Mouse (Mus musculus) heart, adult 8-10 months (tissue): Measurements from ENCODE around the gene Olfr1328. TPM values are rescaled to one million over a fixed set of nuclear protein-coding genes. Genes with fewer than 3 reads are reported as not detected.
A peak's percentile ranks its signal among the peaks of the same experiment; 100 is the strongest.
"Not testable (repeated sequence)": the region's sequence is repeated elsewhere in the genome, so short reads cannot be mapped to it uniquely, and the experiment has no call there.

ENCODE experiments used
- DNase-seq: peaks from one replicate; pipeline ENCODE4 v3.0.0; 2022; ENCODE audit warnings: low spot score
- total RNA-seq, 4 experiments: library from RNA; stranded (reverse); gene quantifications; 2 replicates each; pipeline ENCODE4 v1.2.4; 2022

Olfr1328 gene
- not detected for total RNA-seq

DNA sequence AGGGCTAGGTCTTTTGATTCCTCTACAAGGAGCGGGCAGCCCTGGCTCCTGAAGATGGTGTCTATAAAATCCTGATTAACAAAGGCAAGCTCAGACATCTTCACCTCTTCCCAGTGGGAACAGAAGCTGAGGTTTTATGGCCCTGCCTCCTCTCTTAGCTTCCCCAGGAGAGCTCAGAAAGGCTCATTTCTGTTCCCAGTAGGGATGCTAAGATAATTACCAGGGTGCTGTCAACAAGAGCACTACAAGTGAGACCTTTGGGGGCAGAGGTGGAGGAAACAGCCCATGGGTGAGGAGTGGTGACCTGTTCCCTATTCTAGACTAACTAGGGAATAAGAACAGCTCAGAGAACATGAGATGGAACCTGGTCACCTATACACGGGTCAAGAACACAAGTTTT is at the start of gene Olfr1328:
Olfr1328 (minus strand) TSS at position 101 of the 400 bp plus-strand sequence.
- DNase-seq, result no peak

DNA sequence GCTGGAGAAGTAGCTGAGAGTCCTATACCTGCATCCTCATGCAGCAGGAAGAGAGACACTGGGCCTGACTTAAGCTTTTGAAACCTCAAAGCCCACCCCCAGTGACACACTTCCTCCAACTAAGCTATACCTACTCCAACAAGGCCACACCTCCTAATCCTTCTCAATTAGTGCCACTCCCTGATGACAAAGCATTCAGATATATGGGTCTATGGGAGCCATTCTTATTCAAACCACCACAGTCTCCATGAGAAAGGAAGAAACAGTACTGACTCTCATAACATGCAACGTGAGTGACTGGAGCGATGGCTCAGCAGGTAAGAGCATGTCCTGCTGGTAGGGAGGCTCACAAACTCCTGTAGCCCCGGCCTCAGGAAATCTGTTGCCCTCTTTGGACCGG is 46.9 kb upstream of the Olfr1328 start:
- no peak for DNase-seq

DNA sequence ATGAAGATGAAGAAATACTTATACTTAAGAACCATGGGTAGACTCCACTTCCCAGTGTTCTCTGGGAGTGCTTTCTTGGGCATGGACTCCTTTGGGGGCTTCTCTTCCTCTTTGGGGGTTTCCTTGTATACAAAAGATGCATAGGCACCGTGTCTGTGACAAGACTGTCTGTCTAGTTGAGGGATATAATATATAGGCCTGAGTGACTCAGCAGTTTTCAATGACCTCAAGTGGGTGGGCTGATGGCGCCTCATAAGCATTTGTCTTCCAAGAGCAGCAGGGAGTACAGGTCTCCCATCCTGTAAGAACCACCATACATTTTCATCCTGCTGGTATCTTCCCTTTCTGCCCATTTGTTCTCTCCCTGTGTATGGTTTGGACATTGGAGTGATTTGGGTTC is 34.9 kb upstream of the Olfr1328 start:
- DNase-seq, result no peak

DNA sequence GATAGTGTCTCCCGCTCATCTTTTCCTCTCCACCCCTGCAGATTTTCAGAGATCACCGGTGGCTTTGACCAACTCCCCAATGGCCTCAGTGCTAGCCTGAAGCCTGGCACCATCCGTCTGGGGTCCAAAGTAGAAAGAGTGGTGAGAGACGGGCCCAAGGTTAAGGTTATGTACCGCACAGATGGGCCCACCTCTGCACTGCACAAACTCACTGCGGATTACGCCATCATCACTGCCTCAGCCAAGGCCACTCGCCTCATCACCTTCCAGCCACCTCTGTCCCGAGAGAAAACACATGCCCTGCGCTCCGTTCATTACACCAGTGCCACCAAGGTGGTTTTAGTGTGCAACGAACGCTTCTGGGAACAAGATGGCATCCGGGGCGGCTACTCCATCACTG is 29.3 kb upstream of the Olfr1328 start:
- no peak for DNase-seq

DNA sequence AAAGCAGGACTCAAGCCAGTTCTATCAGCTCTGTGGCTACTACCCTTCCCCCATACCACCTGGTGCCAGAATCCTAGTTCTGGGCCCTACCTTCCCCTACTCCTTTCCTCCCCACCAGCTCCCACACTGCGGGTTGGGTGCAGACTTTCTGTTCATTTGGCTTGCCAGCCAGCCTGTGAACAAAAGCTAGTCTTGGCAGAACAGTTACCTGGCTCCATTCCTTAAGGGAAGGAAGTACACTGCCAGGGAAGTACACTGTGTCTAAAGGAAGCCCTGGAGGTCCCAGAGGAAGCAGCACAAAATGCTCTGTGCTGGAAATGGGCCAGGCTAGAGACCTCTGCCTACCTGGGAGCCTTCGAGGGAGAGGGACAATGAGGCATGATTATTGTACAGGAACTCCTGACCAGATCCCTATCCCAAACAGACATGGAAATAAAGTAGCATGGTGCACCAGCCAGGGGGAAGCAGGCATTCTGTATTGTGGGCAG is 22.8 kb upstream of the Olfr1328 start, which contains the start of gene Lao1:
Lao1 (plus strand) TSS at position 438 of the 488 bp plus-strand sequence.
- peak; percentile 57 for DNase-seq

DNA sequence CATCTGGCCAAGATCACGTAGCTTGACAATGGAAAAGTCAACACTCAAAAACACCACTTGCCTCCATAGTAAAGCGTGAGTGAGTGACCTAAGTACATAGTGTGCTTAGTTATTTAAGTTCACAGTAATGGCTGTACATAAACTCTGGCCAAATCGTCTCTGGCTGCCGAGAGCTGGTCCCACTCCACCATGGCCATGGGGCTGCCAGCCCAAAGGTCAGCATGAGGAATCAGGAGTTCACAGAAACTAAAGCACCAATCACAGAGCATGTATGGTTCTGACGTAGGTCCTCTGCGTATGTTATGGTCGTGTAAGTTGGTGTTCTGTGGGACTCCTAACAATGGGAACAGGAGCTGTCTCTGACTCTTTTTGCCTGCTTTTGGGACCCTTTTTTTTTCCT is 20.4 kb upstream of the Olfr1328 start:
- DNase-seq, result no peak

DNA sequence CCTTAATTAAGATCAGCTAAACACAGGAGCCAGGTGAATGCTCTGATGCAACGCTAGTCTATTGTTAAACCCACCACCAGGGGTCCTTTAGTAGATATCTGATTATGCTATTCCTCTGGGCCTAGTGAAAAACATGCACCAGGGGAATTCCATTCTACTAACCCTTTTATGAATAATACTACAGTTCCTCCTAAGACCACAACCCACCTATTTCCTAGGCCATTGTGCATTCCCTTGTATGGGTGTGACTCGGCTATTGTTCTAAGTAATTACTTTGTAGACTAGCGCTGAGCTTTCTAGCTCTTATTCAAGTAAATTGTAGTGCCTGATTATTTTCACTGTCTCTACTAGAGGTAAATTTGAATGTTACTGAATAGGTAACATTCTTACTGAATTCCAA is 7.1 kb downstream of the Olfr1328 start:
- DNase-seq, result not testable (repeated sequence)

DNA sequence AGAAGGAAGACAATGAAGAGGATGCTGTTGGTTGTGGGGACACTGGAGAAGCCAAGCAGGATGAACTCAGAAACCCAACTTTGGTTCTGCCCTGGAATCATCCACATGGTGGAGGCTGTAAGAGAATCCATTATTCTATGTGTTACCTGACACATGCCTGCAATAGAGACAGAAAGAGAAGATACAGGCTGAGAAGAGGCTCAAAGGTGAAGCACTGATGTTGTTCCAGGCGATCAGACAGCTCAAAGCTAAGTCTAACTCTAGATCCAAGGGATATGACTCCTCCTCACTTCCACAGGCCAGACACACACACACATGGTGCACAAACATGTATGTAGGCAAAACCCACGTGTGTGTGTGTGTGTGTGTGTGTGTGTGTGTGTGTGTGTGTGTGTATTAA is 21.0 kb downstream of the Olfr1328 start, which contains the start of gene Olfr1329:
Olfr1329 (minus strand) TSS at position 101 of the 400 bp plus-strand sequence.
- not testable (repeated sequence) for DNase-seq

DNA sequence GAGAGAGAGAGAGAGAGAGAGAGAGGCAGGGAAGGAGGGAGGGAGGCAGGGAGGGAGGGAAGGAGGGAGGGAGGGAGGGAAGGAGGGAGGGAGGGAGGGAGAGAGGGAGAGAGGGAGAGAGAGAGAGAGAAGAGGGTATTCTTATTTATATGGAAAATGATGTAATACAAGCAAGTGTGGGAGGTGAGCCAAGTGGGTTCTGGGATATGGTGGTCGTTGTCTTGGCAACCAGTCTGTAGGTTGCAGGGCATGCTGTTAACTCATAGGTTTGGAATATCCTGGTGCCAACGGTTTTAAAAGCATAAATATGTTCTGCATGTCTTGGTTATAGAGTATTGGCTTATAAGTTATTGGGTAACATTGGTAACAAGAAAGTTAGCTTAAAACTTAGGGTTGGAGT is 36.4 kb downstream of the Olfr1328 start:
- DNase-seq, result no peak

DNA sequence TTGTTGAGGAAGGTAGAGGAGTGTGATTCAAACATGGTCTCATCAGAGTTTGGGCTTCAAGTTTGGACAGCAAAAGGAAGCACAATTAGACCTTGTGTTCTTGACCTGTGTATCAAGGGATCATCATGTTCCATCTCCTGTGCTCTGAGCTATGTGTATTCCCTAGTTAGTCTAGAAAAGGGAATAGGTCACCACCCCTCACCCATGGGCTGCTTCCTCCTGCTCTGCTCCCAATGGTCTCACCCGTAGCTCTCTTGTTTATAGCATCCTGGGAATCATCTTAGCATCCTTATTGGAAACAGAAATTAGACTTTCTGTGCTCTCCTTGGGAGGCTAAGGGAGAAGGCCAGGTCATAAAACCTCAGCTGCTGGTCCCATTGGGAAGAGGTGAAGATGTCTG is 50.1 kb downstream of the Olfr1328 start, which contains the start of gene Olfr1330:
Olfr1330 (plus strand) TSS at position 301 of the 400 bp plus-strand sequence.
- no peak for DNase-seq

Other genes with a start within 250 kb of the Olfr1328 start
- not detected for gene Olfr1342, start 245.9 kb downstream of the Olfr1328 start, total RNA-seq
- gene Olfr1341, start 235.1 kb downstream of the Olfr1328 start, total RNA-seq, result not detected
- not detected for gene Olfr1340, start 218.5 kb downstream of the Olfr1328 start, total RNA-seq
- not detected for gene Olfr1339, start 206.4 kb downstream of the Olfr1328 start, total RNA-seq
- not detected for gene Olfr1338, start 179.9 kb downstream of the Olfr1328 start, total RNA-seq
- not detected for gene Olfr1337, start 156.0 kb downstream of the Olfr1328 start, total RNA-seq
- not detected for gene Olfr1335, start 128.7 kb downstream of the Olfr1328 start, total RNA-seq
- not detected for gene Olfr1333, start 102.3 kb downstream of the Olfr1328 start, total RNA-seq
- not detected for gene Olfr1331, start 74.0 kb downstream of the Olfr1328 start, total RNA-seq
- gene Olfr1330, start 50.0 kb downstream of the Olfr1328 start, total RNA-seq, result not detected
- not detected for gene Olfr1329, start 21.1 kb downstream of the Olfr1328 start, total RNA-seq
- under 1 TPM in 3 of 4 experiments, not detected in 1; 0.09 to 0.19 (median 0.17) TPM for gene Lao1, start 23.0 kb upstream of the Olfr1328 start, total RNA-seq
- 10 to 100 TPM; 12.6 to 22.5 (median 14.9) TPM for gene Slc2a1, start 170.1 kb upstream of the Olfr1328 start, total RNA-seq
- 10 to 100 TPM; 19.3 to 23.9 (median 22.6) TPM for gene Zfp691, start 235.6 kb upstream of the Olfr1328 start, total RNA-seq